Mouse (Mus musculus): ENCODE data around the gene Rxfp3.

GRCm38 (mm10) chr15:11037376-11037695 is 455 bp downstream of the Rxfp3 start:
- TF ChIP-seq POLR2A (IDR thresholded peaks at IDR 0.05; ENCODE audit: borderline replicate concordance, extremely low read depth, low read depth, low read length) = no peak
- no peak for TF ChIP-seq CTCF (IDR thresholded peaks at IDR 0.05; ENCODE audit: insufficient read depth, low read length)

Measured in lung, adult 2 months (tissue).